Mouse (Mus musculus) granulocyte monocyte progenitor cell, adult 5-6 weeks (primary cell): ENCODE data around the gene Gm49721. TPM values are rescaled to one million over a fixed set of nuclear protein-coding genes. Genes with fewer than 3 reads are reported as not detected.
A peak's percentile ranks its signal among the peaks of the same experiment; 100 is the strongest.
"Not testable (repeated sequence)": the region's sequence is repeated elsewhere in the genome, so short reads cannot be mapped to it uniquely, and the experiment has no call there.

Experiments used
- ATAC-seq: replicated peaks from 2 replicates; pipeline ENCODE4 v1.8.0; 2016; ENCODE audit warnings: mild to moderate bottlenecking, moderate TSS enrichment, inconsistent platforms; ENCODE audit not compliant: poor library complexity, severe bottlenecking
- total RNA-seq, 2 experiments: library from RNA; stranded (forward) in 1 of 2; stranded (reverse) in 1 of 2; fragments of 200-712, 200-1000 nt in 1 of 2; fragments of >200 nt in 1 of 2; fragmentation: Nextera tagmentation in 1 of 2; gene quantifications; 2 replicates each; pipeline ENCODE4 v1.2.3; 2014 to 2017

The Gm49721 gene
- total RNA-seq (2014; fragmentation: Nextera tagmentation), result not detected in 2 replicates
- total RNA-seq (2017), result not detected in 2 replicates

DNA sequence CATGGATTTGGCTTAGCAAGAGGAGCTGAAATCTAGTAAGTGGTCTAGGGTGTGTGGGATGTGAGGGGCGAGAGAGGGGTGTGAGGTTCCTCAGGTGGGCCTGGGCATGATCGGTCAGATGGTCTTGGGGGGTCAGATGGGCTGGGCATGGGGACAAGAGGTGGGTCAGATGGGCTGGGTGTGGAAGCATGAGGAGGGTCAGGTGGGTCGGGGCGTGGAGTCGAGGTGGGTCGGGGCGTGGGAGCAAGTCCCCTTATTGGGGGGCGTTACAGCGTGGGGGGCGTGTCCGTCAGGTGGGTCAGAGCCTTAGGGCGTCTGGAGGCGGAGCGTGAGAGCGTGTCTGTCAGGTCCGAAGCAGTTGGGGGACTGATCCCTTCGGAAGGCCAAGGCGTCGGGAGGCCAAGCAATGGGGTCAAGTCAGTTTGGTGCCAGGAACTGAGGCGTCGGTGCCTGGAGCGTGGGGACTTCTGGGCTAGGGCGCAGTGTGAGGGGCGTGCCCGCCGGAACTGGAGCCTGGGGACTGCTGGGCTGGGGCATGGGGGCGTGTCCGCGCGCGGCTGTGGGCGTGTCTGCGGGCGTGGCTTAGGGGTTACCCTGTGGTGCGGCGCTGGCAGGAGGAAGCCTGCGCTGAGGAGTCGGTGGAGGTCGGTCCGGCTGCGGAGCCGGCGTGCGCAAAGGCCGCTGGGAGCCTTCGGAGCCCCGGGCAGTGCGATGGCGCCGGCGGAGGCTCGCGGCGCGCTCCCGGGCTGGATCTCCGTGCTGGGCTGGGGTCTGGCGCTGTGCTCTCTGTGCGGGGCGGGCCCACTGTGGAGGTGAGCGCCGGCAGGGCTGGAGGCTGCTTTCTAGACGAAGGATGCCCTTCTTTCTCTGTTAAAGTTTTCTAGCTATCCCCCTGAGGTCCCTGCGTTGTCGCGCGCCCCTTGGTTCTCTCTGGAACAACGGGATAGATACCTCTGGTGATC, at the start of gene Gm49721:
TSS of gene Gm49721 (plus strand) at position 618 of the 962 bp plus-strand sequence.
- peak; percentile 88 for ATAC-seq

DNA sequence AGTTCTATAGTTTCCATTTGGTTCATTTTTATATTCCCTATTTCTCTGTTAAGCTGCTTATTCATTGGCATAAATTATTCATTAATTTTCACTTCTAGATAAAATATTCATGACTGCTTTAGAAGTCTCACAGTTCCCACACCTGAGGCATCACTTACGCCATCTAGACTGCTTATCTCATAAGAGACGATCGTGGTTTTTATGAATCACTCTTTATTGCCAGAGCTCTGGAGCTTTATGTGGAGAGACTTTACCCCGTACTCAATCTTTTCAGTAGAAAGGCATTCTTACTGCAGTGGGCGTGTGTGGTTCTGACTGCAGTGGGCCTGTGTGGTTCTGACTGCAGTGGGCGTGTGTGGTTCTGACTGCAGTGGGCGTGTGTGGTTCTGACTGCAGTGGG, 47.1 kb upstream of the Gm49721 start:
- not testable (repeated sequence) for ATAC-seq

GRCm38 (mm10) chr17:6942560-6942959, 36.1 kb upstream of the Gm49721 start:
- ATAC-seq, result not testable (repeated sequence)

GRCm38 (mm10) chr17:6947637-6947983, 31.1 kb upstream of the Gm49721 start:
- ATAC-seq, result not testable (repeated sequence)

GRCm38 (mm10) chr17:6947984-6948768, 30.5 kb upstream of the Gm49721 start, which contains the start of gene Rsph3b:
Gene Rsph3b, minus strand, starts transcription at chr17:6948682.
- ATAC-seq, result peak; percentile 90

GRCm38 (mm10) chr17:6948769-6949228, 29.9 kb upstream of the Gm49721 start:
- ATAC-seq, result not testable (repeated sequence)

DNA sequence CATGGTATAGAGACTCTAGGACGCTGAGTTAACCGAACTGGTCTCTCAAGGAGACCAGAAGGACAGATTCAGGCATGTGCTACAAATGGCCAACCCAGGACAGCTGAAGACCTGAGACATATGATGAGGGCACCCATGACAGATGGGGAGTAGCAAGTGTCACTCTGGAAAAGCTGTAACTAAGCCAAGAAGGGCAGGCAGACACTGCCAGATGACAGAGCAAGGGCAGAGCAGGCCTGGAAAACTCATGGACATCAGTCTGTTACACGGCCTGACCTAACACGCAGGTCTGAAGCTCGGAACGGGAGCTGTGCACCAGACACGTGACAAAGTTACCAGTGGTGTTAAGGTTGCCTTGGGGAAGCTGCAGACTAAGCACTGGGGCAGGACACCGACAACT, 19.8 kb upstream of the Gm49721 start:
- not testable (repeated sequence) for ATAC-seq

GRCm38 (mm10) chr17:6959543-6960259, 19.0 kb upstream of the Gm49721 start:
- not testable (repeated sequence) for ATAC-seq

- ATAC-seq, result not testable (repeated sequence)
These were observed 18.4 kb upstream of the Gm49721 start for GRCm38 (mm10) chr17:6960349-6960748.

- ATAC-seq, result peak; percentile 23
These were observed 17.9 kb upstream of the Gm49721 start, which contains the start of gene Tagap1 for GRCm38 (mm10) chr17:6960776-6961175. Gene Tagap1, minus strand, starts transcription at chr17:6961156.

DNA sequence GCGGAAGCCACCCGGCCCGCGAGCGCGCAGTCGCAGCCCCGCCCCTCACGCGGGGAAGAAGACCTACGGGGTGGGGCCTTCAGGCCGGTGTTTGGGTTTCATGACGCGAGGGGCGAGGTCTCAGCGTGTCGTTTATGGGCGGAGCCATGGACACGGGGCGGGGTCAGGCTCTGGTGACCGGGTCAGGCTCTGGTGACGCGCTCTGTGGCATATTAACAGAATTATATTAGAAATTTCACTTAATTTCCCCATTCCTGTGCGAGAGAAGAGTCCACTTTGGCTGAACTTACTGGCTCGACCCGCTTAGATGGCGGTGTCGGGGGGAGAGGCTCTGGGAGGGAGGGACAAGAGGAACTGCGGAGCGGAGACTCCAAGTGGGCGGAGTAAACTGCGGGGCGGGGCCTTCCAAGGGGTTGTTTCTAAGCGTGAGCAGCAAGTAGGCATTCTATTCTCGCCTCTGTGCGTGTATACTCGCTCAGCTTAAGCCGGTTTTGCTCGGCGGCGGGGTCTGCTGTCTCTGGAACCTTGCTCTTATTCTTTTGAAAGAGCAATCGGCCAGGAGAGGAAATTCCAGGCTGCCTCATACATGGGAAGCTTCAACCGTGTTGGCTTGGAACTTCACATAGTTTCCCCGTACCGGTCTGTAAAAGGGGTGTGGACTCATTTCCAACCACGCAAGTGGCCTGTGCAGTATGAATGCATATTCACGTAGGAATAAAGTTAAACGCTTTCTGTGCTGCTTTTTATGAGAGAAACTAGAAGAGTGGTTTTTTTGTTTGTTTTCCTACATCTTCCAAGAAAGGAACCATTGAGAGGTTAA, 17.3 kb upstream of the Gm49721 start:
- ATAC-seq, result peak; percentile 81

- not testable (repeated sequence) for ATAC-seq
These were observed 16.4 kb upstream of the Gm49721 start for GRCm38 (mm10) chr17:6962339-6962738.

DNA sequence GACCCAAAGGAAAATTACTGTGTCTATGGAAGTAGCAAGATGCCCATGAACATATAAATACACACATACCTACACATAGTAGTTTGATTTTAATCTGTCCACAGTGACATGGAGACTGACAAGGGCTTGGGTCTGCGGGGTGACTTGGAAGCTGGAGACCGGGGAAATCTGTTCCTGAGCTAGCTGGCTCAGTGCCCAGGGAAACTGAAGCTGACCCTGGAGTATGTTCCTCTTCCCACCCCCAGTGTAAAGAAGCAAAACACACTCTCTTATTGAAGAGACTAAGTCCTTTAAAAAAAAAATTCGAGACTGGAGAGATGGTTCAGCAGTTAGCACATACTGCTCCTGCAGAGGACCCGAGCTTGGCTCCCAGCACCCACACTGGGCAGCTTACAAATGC, 15.8 kb upstream of the Gm49721 start:
- peak; percentile 3; the same call in 1 of the 2 replicates for ATAC-seq

DNA sequence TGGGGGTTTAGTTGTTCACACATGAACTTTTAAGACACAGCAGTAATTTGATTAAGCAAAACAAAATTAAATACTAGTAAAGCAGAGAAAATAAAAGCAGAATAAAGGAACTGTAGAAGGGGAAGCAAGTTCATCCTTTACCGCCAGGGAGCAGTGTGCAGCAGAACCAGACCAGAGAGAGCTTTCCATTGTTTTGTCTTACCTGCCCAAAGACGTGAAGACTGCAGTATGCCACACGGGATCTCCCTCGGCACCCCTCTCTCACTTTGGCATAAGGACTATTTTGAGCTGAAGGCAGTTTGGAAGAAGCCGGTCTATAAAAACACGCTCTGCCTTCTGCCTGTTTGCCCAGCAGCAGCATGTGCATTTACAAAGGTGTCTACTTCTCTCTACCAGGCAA, 13.3 kb upstream of the Gm49721 start:
- not testable (repeated sequence) for ATAC-seq

- peak; percentile 96 for ATAC-seq
These were observed 11.0 kb upstream of the Gm49721 start for GRCm38 (mm10) chr17:6967673-6968072.

GRCm38 (mm10) chr17:6970334-6970733, 8.4 kb upstream of the Gm49721 start, which contains the start of gene Rnaset2b:
Gene Rnaset2b, plus strand, starts transcription at chr17:6970634.
- ATAC-seq, result not testable (repeated sequence)

GRCm38 (mm10) chr17:6971238-6971637, 7.5 kb upstream of the Gm49721 start:
- not testable (repeated sequence) for ATAC-seq

GRCm38 (mm10) chr17:6972836-6973396, 5.8 kb upstream of the Gm49721 start:
- not testable (repeated sequence) for ATAC-seq

- not testable (repeated sequence) for ATAC-seq
These were observed 3.7 kb upstream of the Gm49721 start for GRCm38 (mm10) chr17:6974985-6975384.
